Mouse (Mus musculus): ENCODE data around the gene Slc4a1.

The Slc4a1 gene

DNA sequence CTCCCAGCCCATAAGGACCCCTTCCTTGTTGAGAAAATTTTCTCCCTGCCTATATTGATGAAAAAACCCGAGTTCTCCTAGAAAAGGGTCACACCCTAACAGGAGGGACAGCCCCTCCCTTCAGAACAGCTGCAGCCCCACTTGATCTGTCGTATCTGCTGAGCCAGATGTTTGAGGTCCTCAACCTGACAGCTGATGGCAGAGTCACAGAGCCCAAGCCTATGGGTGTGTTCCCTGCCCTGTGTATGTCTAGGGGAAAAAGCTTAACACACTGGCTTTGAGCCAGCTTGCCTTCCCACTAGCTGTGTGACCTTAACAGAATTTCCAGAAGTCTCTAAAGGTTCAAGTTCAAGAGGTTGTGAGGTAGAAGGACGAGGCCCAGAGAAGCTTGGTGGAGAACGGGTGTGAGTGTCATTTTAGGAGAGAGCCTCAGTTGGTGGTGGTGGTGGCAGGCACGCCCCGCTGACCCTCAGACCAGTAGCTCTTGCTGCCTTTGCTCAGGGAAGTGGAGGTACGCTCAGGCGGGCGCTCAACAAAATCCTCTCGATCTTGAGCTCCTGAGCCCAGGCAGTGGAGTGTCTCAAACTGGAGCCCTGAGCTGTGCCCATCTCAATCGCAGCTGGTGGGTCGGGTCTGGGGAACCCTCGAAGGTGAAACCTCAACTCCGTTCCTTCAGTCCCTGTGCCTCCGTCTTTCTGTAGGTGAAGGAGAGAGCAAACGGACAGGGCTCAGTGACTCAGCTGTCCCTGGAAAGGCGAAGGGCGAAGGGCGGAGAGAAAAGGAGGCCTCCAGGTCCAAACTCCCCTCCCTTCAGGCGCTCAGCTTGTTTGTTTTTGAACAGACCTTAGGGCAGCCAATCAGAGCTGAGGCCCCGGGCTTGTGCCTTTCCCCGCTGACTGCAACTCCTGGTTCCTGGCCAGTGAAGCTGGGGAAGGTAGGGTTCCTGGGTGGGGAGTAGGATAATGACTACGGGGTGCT lies 9.5 kb upstream of the Slc4a1 start:
- DNase-seq (ENCODE audit: low read depth, low spot score): no peak

DNA sequence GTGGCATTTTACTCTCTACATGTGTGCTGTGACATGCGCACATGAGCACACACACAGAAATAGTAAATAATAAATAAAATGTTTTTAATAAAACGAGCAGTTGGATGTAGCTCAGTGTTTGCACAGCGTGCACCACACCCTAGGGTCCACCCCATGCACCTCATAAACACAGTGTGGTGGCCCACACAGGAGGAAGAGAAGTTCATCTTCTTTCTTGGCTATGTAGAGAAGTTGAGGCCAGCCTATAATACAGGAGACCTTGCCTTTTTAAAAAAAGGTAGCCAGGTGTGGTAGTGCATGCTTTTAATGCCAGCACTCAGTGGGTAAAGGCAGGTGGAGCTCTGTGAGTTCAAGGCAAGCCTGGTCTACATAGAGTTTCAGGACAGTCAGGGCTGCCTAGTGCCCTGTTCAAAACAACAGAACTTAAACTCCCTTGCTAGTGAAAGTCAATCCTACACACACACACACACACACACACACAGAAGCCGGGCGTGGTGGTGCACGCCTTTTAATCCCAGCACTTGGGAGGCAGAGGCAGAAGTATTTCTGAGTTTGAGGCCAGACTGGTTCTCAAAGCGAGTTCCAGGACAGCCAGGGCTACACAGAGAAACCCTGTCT lies 8.2 kb upstream of the Slc4a1 start:
- no peak for DNase-seq (ENCODE audit: low read depth, low spot score)

- DNase-seq (ENCODE audit: low read depth, low spot score): no peak
Measured at GRCm38 (mm10) chr11:102373646-102374045, 7.6 kb upstream of the Slc4a1 start.

DNA sequence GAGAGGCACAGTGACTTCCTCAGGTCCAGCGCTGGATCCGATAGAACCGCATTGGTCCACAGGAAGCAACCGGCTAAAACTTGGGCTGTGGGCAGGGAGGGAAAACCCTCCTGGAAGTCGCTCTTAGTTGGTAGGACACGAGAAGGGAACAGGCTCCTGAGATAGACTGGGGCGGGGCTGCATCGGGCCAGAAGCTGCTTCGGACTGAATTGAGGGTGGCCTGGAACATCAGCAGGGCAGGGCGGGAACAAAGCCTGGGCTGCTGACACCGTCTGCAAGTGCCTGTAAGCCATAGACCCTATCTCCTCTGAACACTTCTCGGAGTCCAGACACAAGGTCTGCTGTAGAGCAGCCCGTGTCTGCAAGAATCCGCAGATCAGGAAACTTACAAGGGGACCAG lies 6.9 kb upstream of the Slc4a1 start:
- DNase-seq (ENCODE audit: low read depth, low spot score): no peak

DNA sequence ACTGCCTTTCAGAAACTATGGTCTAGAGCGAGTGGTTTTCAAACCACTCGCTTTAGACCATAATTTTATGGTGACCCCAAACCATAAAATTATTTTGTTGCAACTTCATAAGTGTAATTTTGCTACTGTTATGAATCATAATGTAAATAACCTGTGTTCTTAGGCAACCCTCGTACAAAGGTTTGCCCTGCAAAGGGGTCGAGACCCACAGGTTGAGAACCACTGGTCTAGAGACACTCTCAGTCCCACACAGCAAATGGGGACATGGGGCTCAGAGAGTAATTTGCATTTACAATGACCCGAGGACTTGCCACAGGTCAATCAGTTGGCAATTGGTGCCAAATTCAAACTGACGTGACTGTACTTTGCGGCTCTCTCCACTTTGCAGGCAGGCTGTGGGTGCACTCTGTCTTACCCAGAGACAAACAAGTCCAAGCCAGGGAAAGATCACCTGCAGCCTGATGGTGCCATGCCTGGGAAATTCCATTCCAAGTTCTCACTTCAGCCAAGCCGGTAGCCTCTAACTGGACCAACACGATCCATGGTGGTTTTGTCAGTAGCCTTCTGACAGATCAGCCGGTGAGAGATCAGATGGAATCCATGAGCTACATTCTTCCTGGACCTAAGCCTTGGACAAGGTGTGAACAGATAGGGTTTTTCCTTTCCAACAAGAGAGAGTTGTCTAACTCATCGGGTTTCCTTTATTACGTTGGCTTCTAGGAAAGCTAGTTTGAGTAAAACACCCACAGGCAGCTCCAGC lies 6.1 kb upstream of the Slc4a1 start:
- no peak for DNase-seq (ENCODE audit: low read depth, low spot score)

- no peak for DNase-seq (ENCODE audit: low read depth, low spot score)
Measured at GRCm38 (mm10) chr11:102370285-102370684, 4.3 kb upstream of the Slc4a1 start.

GRCm38 (mm10) chr11:102369263-102369662 lies 3.3 kb upstream of the Slc4a1 start:
- no peak for DNase-seq (ENCODE audit: low read depth, low spot score)

GRCm38 (mm10) chr11:102368347-102368746 lies 2.3 kb upstream of the Slc4a1 start:
- DNase-seq (ENCODE audit: low read depth, low spot score): no peak

GRCm38 (mm10) chr11:102367504-102368280 lies 1.7 kb upstream of the Slc4a1 start:
- DNase-seq (ENCODE audit: low read depth, low spot score): no peak

DNA sequence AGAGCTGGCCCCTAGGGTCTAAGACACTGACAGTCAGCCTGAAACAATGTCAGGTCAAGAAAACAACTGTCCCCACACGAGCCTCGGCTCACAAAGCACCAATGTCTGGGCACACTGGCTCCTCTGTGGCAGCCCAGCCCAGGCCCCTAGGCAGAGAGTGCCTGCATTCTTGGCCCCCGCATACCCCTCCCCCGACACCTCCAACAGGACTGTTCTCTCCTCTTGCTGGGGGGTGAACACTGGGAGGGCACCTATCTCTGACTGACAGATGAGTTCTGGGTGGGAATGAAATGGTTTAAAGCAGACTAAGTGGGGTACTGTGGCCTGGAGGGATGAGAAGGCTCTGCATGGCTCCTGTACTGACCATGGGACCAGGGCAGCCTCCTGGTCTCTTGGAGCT lies 304 bp downstream of the Slc4a1 start:
- no peak for DNase-seq (ENCODE audit: low read depth, low spot score)

- DNase-seq (ENCODE audit: low read depth, low spot score): no peak
Measured at GRCm38 (mm10) chr11:102364570-102365371, 1.2 kb downstream of the Slc4a1 start.

DNA sequence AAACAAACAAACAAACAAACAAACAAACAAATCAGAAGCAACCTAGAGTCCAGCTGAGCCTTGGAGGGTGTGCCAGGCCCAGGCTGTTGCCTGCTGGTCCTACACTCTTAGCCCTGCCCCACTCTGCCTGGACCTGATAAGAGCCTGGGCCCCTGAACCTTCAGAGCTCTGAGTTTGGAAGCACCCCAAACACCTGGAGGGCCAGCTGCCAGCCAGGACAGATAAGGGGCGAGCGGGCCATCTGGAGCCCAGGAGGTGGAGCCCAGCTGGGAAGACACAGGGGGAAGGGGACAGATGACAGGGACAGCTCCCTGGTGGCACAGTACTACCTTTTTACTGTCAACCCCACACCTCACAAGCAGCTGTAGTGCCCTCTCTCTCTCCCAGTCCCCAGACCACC lies 2.4 kb downstream of the Slc4a1 start:
- no peak for DNase-seq (ENCODE audit: low read depth, low spot score)

DNA sequence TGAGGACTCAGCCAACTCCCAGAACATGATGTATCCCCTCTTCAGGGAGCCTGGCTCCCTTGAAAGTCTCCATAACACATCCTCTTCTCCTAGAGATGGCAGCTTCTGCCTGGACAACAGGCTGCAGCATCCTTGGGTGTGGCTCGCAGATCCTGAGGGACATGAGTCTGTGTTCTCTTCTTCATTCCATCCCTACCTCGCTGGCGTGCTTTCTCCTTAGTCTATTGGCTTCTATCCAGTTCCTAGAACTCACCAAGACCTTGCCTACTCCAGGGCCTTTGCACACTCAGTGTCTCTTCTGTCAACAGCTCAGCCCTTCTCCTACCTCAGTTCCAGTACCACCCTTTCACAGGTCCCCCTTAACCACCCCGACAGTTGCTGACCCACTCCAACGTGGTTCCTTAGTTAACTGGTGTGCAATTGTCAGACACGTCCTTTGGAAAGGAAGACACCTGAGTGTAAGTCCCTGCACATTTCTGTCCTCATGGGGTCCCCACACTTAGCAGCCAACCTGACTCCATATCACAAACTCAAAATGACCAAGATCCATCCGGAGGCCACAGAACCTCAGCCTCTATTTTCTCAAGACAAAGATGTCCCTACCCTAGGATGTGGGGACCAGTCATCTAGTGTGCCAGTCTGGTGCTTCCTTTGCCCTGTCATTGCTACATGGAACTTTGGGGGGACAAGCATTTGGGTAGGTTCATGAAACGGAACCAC lies 4.1 kb downstream of the Slc4a1 start:
- DNase-seq (ENCODE audit: low read depth, low spot score): no peak

- no peak for DNase-seq (ENCODE audit: low read depth, low spot score)
Measured at GRCm38 (mm10) chr11:102358365-102358764, 7.6 kb downstream of the Slc4a1 start.

DNA sequence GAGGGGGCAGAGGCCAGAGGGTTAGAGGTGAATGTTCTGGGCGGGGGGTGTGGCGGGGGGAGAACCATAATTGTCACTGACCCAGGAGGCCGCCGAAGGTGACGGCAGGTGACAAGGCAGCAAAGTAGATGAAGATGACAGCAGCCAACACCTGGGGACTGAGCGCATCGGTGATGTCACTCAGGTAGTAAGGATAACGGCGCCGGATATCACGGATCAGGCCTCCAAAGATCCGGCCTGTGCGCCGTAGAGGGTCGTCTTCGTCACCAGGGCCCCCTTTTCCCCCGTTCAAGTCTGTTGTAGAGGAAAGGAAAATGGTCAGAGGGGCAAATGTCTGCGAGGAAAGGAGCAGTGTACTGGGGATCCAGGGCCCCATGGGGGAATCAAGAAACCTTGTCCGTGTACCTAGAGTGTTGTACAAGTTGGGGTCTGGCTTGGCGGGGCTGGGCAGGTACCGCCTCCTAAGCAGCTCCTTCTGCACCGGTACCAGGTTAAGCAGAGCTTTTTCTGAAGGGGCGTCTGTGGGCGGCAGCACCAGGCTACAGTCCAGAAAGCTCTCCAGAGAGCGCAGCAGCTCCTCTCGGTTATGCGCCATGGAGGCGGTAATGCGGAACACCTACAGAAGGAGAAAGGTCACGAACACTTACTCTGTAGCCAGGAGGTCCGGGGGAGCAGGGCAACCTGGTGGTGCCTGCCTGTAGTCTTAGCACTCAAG lies 9.2 kb downstream of the Slc4a1 start:
- no peak for DNase-seq (ENCODE audit: low read depth, low spot score)

DNA sequence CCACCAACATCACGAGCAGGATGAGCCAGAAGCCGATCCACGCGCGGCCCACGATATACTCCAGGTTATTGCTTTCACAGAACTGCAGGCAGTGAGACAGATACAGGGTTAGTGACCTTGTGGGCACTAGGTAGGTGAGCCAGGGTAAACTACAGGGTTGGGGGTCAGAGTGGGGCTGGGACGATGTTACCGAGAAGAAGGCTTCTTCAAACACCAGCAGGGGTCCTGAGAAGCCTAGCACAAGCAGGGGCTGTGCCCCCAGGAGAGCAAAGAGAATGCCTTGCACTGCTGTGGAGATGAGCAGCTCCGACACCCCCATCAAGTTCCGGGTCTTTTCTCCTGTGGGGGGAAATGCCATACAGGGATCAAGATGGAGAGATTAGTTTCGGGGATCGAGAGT lies 9.8 kb downstream of the Slc4a1 start:
- DNase-seq (ENCODE audit: low read depth, low spot score): no peak

GRCm38 (mm10) chr11:102355501-102355900 lies 10.5 kb downstream of the Slc4a1 start:
- DNase-seq (ENCODE audit: low read depth, low spot score): no peak

- DNase-seq (ENCODE audit: low read depth, low spot score): no peak
Measured at GRCm38 (mm10) chr11:102353021-102353431, 13.0 kb downstream of the Slc4a1 start.

DNA sequence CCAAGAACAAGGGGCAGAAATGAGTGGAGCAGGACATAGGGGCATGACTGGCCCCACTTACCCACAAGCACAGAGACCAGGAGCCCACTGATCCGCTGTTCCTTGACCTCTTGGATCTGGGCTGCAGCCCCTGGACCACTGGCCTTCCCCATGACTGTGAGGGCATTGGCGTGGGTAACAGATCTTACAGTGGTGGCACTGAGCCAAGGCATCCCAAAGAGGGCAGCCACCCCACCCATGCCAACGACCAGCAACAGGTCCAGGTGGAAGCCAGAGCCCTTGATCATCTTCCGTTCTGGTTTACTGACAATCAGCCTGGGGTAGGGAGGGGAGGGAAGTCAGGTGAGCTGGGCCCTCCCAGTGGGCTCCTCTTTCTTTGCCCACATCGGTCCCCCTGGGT lies 13.6 kb downstream of the Slc4a1 start:
- no peak for DNase-seq (ENCODE audit: low read depth, low spot score)

All from WW6 (cell line).